Mouse (Mus musculus) embryonic fibroblast, embryonic 13.5 days (primary cell): ENCODE measurements at regions not wholly inside any gene's neighbourhood (a gene's known extent, or its start where the extent isn't known, plus 50 kb on each side); places are given as distances from the start of the nearest gene placed in this dataset.

Source experiments
- CTCF ChIP-seq: IDR thresholded peaks from 2 replicates; pipeline ENCODE4 v1.5.1; 2011; ENCODE audit warnings: mild to moderate bottlenecking, control low read depth, low read length, moderate library complexity, borderline replicate concordance; ENCODE audit not compliant: insufficient read depth
- POLR2A ChIP-seq: IDR thresholded peaks from 2 replicates; pipeline ENCODE4 v1.6.1; 2011; ENCODE audit warnings: low read depth, mild to moderate bottlenecking, control low read depth, low read length, moderate library complexity

DNA sequence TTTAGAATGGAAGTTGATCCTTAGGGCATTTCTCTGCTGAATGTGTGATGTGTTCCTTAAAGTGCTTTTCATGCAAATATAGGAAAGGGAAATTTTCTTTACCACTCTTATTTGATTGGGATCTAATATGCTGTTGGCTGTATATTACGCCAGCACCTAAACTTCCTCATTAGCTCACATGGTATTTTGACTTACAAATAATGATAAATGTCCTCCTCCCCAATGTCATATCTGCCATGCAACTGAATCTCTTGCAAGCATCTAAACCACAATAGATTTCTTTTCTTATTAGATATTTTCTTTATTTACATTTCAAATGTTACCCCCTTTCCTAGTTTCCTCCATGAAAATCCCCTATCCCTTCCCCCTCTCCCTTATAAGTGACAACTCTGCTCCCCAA, 796.8 kb upstream of the Lcorl start:
- TF ChIP-seq CTCF (no peak), POLR2A (no peak)
